Mouse (Mus musculus): Measurements from ENCODE around the gene Hexim1.

Hexim1 gene

GRCm38 (mm10) chr11:103116008-103116818 lies at the start of gene Hexim1:
Gene Hexim1, plus strand, starts transcription at chr11:103116231.
- peak; percentile 100 for DNase-seq (ENCODE audit: low read depth)

- DNase-seq (ENCODE audit: low read depth), result no peak
Measured at GRCm38 (mm10) chr11:103067051-103067361, 49.0 kb upstream of the Hexim1 start.

DNA sequence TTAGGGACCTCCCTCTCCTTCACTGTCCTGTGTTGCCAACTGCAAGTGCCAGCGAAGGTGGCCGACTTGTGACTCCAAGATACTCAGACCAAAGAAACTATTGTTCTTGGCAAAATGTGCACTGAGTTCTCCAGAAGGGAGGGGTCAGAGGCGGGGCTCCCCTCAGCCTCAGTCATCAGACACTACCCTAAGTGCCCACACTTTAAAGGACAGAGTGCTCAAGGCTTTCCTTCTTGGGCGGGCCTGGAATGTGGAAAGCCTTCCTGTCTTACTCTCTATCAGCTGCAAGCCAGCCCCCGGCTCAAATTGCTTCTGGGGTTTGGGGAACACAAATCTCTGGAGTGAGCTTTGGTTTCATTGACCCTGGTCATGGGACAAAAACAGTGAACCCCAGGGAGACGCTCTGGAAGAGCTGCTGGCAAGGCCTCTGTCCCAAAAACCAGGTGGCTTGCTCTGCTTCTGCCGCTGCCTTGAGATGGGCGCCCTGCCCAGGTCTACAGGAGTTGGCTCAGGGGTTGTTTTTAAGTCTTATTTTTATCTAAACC lies 48.5 kb upstream of the Hexim1 start:
- DNase-seq (ENCODE audit: low read depth), result no peak

DNA sequence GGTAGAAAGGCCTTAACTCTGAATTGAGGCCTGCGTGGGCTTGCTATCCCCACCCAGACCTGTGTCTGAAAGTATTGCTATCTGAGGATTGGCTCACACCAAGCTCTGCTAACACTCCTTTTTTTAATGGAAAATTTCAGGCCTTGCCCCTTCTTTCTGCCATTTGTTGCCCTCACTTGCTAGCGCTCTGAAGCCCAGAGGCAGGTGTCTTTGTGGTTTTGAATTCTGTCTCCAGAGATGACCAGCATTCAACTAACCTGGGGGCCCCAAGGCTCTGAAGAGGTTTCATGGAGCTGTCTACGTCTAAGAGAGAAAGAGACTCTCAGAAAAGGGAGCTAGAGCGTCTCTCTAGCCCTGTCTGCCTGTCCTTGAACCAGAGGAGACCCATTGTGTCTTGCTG lies 47.8 kb upstream of the Hexim1 start:
- no peak for DNase-seq (ENCODE audit: low read depth)

GRCm38 (mm10) chr11:103068884-103069283 lies 47.1 kb upstream of the Hexim1 start:
- DNase-seq (ENCODE audit: low read depth), result no peak

DNA sequence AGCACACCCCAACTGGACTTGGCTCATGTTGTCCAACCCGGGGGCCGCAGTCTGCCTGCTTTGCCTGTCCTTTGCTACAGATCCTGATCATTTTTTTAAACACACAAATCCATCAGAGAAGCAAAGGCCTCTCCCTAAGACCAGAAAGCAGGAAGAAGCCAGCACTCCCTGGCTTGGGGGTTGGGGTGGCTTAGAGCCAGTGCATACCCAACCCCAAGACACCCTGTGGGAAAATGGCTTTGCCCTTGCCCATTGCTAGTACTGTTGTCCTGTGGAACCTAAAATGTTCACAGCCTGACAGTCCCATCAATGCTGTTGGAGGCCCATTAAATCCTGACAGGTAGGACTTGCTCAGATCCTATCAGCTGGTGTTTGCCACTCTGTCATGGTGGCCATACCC lies 46.3 kb upstream of the Hexim1 start:
- no peak for DNase-seq (ENCODE audit: low read depth)

GRCm38 (mm10) chr11:103070322-103070880 lies 45.6 kb upstream of the Hexim1 start:
- no peak for DNase-seq (ENCODE audit: low read depth)

DNA sequence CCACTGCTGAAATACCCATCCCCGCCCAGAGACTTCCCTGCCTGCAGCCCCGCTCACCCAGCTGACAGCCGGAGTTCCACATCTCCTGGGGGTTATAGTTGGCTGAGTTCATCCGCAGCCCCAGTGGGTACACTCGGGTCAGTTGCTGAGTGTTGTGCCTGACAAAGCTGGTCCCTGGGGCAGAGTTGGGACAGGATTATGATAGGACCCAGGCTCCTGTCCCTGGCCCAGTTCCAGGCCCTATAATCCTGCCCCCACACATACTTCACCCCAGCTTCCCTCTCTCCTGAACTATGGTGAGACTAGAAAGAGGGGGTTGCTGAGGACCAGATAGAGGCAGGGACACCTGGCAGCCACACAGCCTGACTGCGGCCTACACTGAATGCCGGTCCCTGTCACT lies 42.4 kb upstream of the Hexim1 start:
- DNase-seq (ENCODE audit: low read depth), result no peak

DNA sequence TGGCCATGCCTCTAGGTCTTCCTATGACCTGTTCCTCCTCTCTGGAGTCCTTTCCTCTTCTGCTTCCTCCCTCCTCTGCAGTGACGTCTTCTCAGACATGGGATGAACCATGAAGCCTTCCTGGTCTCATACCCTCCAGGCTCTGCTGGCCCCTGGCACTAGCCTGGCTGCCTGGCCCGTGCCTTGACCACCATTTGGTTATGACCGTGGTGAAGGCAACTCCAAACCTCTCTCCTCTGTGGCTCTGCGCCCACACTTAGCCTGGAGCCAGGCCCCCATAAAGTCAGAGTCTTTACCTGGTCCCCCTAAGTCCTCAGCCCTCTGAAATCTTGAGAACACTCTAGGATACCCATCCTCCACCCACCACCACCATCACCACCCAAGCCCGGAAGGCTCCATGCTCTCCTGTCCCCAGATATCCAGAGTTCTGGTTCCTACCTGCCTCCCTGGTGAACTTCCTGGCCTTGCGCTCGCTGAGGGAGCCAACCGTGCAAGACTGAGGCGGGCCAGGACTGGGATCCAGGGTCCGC lies 41.8 kb upstream of the Hexim1 start:
- DNase-seq (ENCODE audit: low read depth), result no peak

DNA sequence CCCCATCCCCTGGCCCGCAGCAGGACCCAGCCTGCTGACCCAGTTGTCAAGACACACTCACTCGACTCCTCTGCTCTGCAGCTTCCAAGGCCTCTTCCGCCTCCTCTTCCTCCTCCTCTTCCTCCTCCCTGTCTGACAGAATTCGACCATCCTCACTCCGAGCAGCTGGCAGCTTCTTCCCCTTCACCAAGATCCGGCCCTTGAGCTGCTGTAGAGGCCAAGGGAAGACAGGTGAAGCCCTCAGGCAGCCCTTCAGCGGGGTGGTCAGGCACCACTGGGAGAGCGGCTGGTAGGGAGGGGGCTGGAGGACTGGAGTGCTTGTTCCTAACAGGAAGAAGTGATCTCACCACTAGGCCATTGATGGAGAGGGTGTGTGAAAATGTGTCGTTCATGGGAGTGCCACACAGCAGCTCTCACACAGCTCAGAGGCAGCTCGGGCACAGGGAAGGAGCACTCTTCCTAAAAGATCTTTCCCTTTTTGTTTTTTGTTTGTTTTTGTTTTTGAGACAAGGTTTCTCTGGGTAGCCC lies 41.2 kb upstream of the Hexim1 start:
- no peak for DNase-seq (ENCODE audit: low read depth)

DNA sequence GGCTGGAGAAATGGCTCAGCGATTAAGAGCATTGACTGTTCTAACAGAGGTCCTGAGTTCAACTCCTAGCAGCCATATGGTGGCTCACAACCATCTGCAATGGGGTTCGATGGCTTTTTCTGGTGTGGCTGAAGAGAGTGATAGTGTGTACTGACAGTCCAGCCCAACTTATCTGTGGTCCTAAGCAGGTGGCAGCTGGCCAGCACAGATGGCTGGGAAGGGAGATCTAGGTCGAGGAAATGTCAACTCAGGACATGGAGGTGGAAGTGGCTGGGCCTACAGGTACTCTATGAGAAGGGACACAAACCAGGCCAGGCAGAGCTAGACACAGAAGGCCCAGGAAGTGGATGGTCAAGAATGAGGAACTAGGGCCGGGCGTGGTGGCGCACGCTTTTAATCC lies 40.0 kb upstream of the Hexim1 start:
- no peak for DNase-seq (ENCODE audit: low read depth)

DNA sequence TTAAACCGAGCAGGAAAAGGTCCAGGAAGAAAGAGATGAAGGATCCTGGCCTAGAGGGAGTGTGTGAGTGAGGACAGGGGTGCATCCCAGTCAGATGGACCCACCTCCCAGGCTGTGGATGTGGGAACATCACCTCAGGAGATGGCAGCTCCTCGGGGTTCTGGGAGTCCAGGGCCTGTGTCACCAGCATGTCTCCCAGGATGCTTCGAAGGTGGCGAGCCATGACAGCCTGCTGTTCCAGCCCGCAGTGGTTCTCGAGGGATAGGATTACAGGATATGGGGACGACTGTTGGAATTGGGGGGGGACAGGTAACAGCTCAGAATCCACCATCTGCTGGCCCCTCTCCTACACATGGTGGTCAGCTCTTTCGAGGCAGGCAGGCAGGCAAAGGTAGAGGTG lies 39.5 kb upstream of the Hexim1 start:
- no peak for DNase-seq (ENCODE audit: low read depth)

DNA sequence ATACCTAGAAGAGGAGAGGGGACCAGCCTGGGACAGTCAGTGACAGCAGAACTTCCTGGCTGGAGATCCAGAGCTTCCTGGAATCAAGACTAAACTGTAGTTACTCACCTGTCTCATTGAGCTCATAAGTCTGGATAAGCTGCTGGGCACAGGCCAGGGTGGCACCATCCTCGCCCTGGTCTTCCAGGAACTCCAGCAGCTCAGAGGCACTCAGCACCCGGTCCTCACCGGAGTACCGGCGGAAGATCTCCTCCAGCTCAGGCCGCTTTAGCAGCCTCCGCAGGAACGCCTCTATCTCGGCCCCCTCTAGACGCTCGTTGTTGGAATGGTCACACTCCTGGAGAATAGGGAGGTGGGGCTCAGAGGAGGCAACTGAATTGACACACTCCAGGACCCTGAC lies 37.9 kb upstream of the Hexim1 start:
- no peak for DNase-seq (ENCODE audit: low read depth)

DNA sequence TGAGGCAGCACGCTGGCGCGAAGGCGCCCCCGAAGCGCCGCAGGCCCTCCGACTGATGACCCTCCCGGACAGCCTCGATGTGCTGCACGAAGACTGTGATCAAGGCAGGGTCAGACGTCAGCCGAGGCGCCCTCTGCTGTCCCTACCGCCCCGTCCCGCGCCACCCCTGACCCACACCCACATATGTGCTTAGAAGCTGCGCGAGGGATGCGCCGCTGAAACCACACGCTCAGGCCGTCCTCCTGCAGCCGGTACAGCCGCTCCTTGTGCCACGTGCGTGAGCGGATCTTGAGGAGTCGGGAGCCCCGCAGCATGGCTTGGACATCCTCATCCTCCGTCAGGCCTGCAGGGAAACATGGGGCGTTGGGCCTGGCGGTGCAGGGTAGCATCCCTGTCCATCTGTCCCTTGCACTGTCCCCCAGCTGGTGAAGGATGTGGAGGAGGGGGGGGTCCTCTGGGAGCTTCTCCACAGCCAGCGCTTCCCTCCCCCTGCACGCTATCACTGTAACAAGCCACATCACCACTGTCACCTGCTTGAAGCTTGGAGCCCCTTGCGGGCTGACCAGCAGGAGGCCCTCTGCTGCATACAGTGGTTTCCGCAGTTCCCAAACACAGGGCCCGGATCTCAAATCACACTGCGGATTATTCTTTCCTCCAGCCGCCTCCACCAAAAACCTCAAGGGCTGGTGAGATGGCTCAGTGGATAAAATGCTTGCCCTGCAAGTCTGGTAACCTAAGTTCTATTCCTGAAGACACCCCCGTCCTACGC lies 35.5 kb upstream of the Hexim1 start:
- no peak for DNase-seq (ENCODE audit: low read depth)

GRCm38 (mm10) chr11:103081631-103082030 lies 34.4 kb upstream of the Hexim1 start:
- DNase-seq (ENCODE audit: low read depth), result no peak

GRCm38 (mm10) chr11:103093306-103093705 lies 22.7 kb upstream of the Hexim1 start:
- peak; percentile 43 for DNase-seq (ENCODE audit: low read depth)

DNA sequence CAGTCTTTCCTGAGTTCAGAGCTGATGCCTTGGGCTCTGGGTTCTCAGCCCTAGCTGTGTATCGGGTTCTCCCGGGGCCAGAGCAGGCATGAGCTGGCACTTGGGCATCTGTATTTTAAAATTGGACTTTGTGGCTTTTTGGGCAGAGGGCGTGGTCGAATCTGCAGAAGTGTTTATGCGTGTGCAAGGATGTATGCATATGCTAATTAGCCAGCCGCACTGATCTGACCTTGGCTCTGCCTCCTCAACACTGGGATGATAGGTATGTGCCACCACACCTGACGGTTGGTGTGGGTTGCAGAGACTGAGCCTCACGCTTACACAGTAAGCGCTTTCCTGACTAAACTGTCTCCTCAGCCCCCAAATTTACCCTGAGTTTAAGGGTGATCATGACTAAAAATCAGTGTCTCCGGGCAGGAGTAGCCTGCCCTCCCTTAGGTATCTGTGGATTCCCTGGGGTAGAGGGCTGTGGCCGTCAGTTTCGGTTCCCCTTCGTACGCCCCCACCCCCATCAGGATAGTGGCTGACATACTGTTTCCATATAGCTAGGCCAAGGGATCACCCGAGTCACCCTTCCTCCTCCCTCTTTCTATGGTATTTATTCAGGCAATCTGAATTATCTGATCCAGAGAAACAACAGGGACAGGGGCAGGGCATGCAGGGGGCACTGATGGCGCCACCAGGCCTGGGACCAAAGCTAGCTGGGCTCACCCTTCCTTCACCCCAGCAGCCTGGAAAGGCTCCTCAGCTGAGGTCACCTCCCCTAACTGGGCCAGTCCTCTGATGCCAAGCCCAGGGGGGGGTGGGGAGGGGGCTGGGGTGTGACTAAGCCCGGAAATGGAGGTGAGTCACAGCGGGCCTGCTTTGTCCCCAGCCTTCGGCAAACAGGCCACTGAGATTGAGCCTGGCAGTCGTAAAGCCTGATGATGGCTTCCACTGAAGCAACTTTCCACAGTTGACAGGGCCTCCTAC lies 21.9 kb upstream of the Hexim1 start:
- peak; percentile 88 for DNase-seq (ENCODE audit: low read depth)

DNA sequence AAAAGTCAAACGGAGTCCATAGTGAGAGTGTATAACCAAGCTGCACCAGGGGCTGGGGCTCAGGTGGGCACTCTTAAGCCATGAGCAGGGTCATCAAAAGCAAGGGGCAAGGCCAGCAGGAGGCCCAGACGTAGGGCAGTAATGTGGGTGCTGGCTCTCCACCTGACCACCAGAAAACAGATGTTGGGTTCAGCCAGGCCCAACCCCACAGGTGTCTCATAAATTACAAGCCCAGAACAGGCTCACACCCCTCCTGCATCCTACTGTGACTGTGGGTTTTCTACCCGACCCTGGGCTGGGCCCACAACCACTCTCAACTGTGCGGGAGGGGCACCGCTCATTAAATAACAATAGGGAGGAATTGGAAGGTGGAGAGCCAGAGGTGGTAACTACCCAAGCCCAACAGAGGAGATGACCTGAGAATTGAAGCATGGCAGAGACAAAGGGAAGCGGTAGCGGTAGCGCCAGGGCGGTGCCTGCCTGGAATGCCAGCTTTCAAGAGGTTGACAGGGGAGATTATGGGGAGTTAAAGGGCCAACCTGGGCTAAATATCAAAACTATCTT lies 20.8 kb upstream of the Hexim1 start:
- DNase-seq (ENCODE audit: low read depth), result no peak

- no peak for DNase-seq (ENCODE audit: low read depth)
Measured at GRCm38 (mm10) chr11:103095801-103096200, 20.2 kb upstream of the Hexim1 start.

DNA sequence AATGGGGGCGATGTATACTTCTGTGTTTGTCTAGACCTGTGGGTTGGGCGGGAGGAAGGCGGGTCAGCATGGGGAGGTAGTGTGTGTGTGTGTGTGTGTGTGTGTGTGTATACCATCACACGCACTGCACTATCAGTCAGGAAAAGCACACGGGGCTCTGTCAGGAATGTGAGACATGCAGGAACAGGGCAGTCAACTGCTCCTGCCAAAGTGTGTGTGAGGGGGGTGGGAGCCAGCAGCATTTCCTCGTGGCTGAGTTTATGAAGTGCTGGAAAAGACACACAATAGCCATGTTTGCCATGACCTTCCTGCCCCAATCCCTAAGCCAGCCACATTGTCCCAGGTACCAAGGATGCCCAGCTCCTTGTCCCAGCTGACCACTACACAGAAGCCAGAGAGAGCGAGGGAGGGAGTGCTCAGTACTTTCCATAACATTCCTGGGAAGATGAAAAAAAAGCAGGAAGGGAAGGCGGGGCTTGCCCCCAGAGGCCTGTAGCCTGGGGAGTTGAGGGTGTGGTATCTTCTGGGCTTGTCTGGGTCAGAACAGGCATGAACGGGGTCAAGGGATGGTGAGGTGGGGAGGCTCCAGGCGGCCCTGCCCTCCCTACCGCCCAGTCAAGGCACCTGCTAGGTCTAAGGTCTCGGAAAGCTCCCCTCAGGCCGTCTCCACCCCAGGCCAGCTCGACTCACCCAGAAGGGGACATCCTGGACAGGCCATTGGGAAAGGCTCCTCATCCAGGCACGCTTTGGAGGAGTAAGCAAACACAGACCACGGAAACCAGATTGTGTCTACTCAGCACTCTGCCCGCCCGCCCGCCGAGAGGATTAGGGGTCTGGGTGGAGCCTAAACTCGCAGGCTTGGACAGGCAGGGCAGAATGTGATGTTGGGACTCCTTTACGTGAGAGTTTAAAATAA lies 18.8 kb upstream of the Hexim1 start:
- DNase-seq (ENCODE audit: low read depth), result no peak
